In the genomic region with DNA sequence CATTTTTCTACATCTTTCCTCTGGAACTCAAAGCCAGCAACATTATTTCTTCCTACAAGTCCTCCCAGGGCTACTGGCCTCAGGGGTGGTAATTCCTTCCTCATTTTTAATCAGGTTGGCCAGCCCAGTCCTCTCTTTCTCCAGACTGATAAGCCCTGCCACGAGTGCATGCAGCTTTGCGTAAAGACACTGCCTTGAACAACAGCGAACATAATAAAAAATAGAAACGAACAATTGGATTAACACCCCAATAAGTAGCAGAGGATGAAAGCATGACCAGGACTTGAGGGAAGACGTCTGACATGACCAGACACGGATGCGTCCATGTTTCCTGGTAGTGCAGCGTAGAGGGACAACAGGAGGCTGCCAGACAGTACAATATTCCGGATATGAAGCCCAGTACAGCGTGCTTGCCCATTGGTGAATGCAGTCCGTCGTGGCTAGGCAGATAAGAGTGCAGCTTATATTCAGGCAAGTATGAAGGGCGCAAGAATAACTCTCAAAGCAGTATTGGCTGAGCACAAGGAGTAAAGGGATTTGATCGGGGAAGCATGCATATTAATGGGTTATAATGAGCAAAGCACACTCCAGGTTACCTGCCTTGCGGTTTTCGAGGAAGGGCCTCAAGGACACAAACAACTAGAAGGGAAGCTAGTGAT, we compare ENCODE assay signal across 7 mouse cellular contexts. TPM values are rescaled to one million over a fixed set of nuclear protein-coding genes. Genes with fewer than 3 reads are reported as not detected.
DNase-seq lines count a peak whose midpoint lies in the region; ATAC-seq and TF ChIP-seq lines count a peak whose summit lies in the region.

No protein-coding gene starts in this region.

- no peak for DNase-seq in thymus, adult 2 months
- no peak for DNase-seq in thymus, postnatal 25 days
- peak; percentile 72 for DNase-seq in liver
- peak; percentile 16 for DNase-seq in yolk sac, embryonic 10.5 days (ENCODE audit: low spot score)
- no peak for DNase-seq in ovary, postnatal 10 days (ENCODE audit: low spot score)
- DNase-seq in adrenal gland, adult 2 months = no peak

- no peaks in the 10 kb centered on the region for H3K27me3 ChIP-seq in thymus, adult 2 months (ENCODE audit: control insufficient read depth, insufficient read depth, low read length)
- no peaks in the 10 kb centered on the region for H3K27me3 ChIP-seq in forebrain, embryonic 13.5 days

- H3K9me3 ChIP-seq in forebrain, embryonic 13.5 days (replicated peaks) = no peaks in the 10 kb centered on the region

- H3K4me2 ChIP-seq in forebrain, embryonic 13.5 days = peak overlapping the region; percentile 84

- H3K4me1 ChIP-seq in thymus, adult 2 months (replicated peaks; ENCODE audit: control insufficient read depth, insufficient read depth, low read length) = peaks cover 30% of the 10 kb centered on the region
- peaks cover 27% of the 10 kb centered on the region for H3K4me1 ChIP-seq in forebrain, embryonic 13.5 days

- peak; percentile 5 for ATAC-seq in forebrain, embryonic 13.5 days

- peak overlapping the region; percentile 40; the same call in 1 of the 2 replicates for H3K9ac ChIP-seq in forebrain, embryonic 13.5 days

- H3K36me3 ChIP-seq in thymus, adult 2 months (ENCODE audit: control insufficient read depth, insufficient read depth, low read length) = no peaks in the 10 kb centered on the region
- no peaks in the 10 kb centered on the region for H3K36me3 ChIP-seq in forebrain, embryonic 13.5 days (ENCODE audit: poor library complexity, severe bottlenecking)

- no peak for TF ChIP-seq CTCF in thymus, adult 2 months (IDR thresholded peaks at IDR 0.05; ENCODE audit: borderline replicate concordance, control insufficient read depth, extremely low read depth, insufficient read depth, low read length, poor library complexity)

- 57% methylated on average over 16 of the region's 16 CpGs for WGBS in thymus, adult 2 months
- 37% methylated on average over 16 of the region's 16 CpGs for WGBS in forebrain, embryonic 13.5 days

- TF ChIP-seq POLR2A in thymus, adult 2 months (IDR thresholded peaks at IDR 0.05; ENCODE audit: control insufficient read depth, extremely low read depth, insufficient read depth, low read length, poor library complexity) = no peak

- H3K27ac ChIP-seq in thymus, adult 2 months (ENCODE audit: control insufficient read depth, insufficient read depth, low read length) = peak overlapping the region; percentile 55
- no peak overlapping the region; the same call in 1 of the 2 replicates for H3K27ac ChIP-seq in forebrain, embryonic 13.5 days

- no peak overlapping the region for H3K4me3 ChIP-seq in thymus, adult 2 months (ENCODE audit: control insufficient read depth, insufficient read depth, low read length)
- peak overlapping the region; percentile 83 for H3K4me3 ChIP-seq in forebrain, embryonic 13.5 days

RNA-seq across cellular contexts. Expression of gene Bach1, which starts 0.9 kb away (rescaled TPM):
- 40.2 and 45.4 TPM in 2 replicates for polyA plus RNA-seq in thymus, adult 2 months (2012; rRNA removed)
- 20.7 and 22.5 TPM in 2 replicates for polyA plus RNA-seq in forebrain, embryonic 13.5 days (2015; fragmentation: Nextera tagmentation; extraction: Ambion mirVana)
- 10 to 100 TPM; 14.3 to 25.7 TPM for total RNA-seq in adrenal gland, adult 2 months (2021)
- 4.2 and 5.6 TPM in 2 replicates for polyA plus RNA-seq in adrenal gland, adult 2 months (2012; rRNA removed)

Comparison
In these comparisons a context has a peak if more than half of its experiments do, and no peak if none do; other contexts are left out.
1. DNase-seq: peak in liver (single experiment) and yolk sac, embryonic 10.5 days (single experiment); none in thymus, adult 2 months (single experiment), thymus, postnatal 25 days (single experiment), ovary, postnatal 10 days (single experiment) and adrenal gland, adult 2 months (single experiment).